Mouse (Mus musculus) megakaryocyte, embryonic 14.5 days (primary cell): Measurements from ENCODE around the gene Med21. TPM values are rescaled to one million over a fixed set of nuclear protein-coding genes. Genes with fewer than 3 reads are reported as not detected.

Experiments used
- H3K27me3 ChIP-seq: replicated peaks from 2 replicates; pipeline ENCODE3; 2012; ENCODE audit warnings: inconsistent platforms
- H3K36me3 ChIP-seq: replicated peaks from 2 replicates; pipeline ENCODE3; 2012; ENCODE audit warnings: low read length, inconsistent platforms, mixed read lengths
- H3K4me1 ChIP-seq: 2 replicates; pipeline ENCODE4 v1.6.1; 2012; ENCODE audit warnings: inconsistent platforms
- H3K4me3 ChIP-seq: replicated peaks from 2 replicates; pipeline ENCODE3; 2012; ENCODE audit warnings: moderate library complexity, mild to moderate bottlenecking, inconsistent platforms
- H3K9me3 ChIP-seq: 2 replicates; pipeline ENCODE4 v1.6.1; 2012; ENCODE audit warnings: inconsistent platforms
- FLI1 ChIP-seq: IDR thresholded peaks from 2 replicates; pipeline ENCODE4 v1.6.1; 2012; ENCODE audit warnings: low read length, inconsistent platforms, mixed read lengths
- GATA1 ChIP-seq: IDR thresholded peaks from 3 replicates; pipeline ENCODE4 v1.6.1; 2012; ENCODE audit warnings: mixed read lengths, low read length, inconsistent platforms, borderline replicate concordance
- polyA plus RNA-seq: library from polyadenylated mRNA; stranded (reverse); fragments of >175 nt; gene quantifications from 2 replicates; pipeline ENCODE4 v1.2.3, GENCODE M21; 2012; ENCODE audit warnings: low replicate concordance; ENCODE audit not compliant: insufficient read depth

The Med21 gene
- polyA plus RNA-seq, 1 experiment = 4.1 TPM

- H3K27me3 ChIP-seq = no peaks in the 10 kb centered on the region
- TF ChIP-seq GATA1 = no peak
- TF ChIP-seq FLI1 = no peak
- no peaks in the 10 kb centered on the region for H3K9me3 ChIP-seq
- peaks cover 84% of the 10 kb centered on the region for H3K4me1 ChIP-seq
- peak overlapping the region; percentile 33 for H3K4me3 ChIP-seq
- peaks cover 63% of the 10 kb centered on the region for H3K36me3 ChIP-seq
Observed at GRCm38 (mm10) chr6:146628123-146628522, 14.2 kb upstream of the Med21 start.

DNA sequence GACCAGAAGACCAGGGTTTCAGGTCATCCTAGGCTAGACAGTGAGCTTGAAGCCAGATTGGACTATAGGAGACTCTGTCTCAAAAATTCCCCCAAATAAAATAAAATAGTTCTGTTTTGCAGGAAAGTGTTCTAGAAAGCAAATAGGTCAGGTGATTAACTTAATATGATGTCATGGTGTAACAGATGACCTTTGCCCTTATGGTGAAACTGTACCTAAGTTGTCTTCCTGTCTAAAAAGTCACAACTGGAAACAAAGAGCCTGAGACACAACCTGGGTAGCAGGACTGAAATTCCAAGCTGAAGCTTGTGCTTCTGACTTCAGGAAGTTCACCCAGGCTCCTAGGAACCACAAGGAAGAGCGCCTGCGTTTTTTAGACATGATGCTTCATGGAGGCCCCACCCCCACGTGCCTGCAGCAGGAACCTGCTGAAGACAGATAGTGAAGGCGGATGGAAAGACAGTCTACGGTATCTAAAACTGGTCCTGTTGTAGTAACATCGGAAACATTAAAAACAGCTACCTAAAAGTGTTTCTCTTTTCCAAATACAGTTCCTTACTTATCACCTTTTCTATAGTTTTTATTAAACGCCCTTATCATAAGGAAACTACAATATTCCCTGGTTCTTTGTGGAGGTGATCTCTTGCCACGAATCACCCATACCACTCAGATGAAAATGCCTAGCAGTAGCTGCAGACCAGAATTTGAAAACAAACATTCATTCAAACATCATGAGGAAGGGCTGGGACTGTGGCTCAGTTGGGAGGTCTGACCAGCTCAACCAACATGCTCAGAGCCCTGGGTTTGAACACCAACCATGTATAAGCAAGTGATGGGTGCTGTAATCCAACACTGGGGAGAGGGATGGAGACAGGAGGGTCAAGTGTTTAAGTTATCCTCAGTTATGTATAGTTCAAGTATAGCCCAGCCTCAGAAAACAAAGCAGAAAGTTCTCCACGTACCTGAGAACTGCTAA, 12.3 kb upstream of the Med21 start:
- H3K36me3 ChIP-seq = peaks cover 44% of the 10 kb centered on the region
- H3K4me3 ChIP-seq = peak overlapping the region; percentile 85
- no peaks in the 10 kb centered on the region for H3K27me3 ChIP-seq
- no peaks in the 10 kb centered on the region for H3K9me3 ChIP-seq
- H3K4me1 ChIP-seq = peaks cover 70% of the 10 kb centered on the region
- 0 out of 3 replicates have a peak, but pooled peaks have one; percentile 11 for TF ChIP-seq GATA1
- no peak for TF ChIP-seq FLI1

GRCm38 (mm10) chr6:146630961-146631360, 11.4 kb upstream of the Med21 start:
- TF ChIP-seq FLI1 (no peak), GATA1 (no peak)
- peaks cover 38% of the 10 kb centered on the region for H3K36me3 ChIP-seq
- no peaks in the 10 kb centered on the region for H3K27me3 ChIP-seq
- no peaks in the 10 kb centered on the region for H3K9me3 ChIP-seq
- peak overlapping the region; percentile 80 for H3K4me3 ChIP-seq
- H3K4me1 ChIP-seq = peaks cover 67% of the 10 kb centered on the region

DNA sequence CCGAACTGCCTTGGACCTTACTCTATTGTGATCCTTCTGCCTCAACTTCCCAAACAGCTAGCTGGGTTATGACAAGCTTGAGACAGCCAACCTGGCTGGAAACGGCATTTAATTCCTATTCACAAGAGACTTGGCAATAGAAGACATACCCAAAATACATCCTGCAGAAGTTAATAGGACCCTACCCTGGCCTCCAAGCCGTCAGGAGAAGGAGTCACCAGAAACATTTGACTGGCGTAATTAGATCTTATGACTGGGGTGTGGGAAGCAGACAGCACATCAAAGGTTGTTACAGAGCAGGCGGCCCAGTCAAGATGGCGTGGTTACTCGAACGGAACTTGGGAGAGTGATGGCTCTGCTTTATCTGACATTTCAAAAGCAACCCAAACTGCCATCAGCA, 10.5 kb upstream of the Med21 start:
- Histone ChIP-seq H3K9me3 (no peaks in the 10 kb centered on the region), H3K4me3 (peak overlapping the region; percentile 97), H3K4me1 (peaks cover 60% of the 10 kb centered on the region), H3K36me3 (peaks cover 29% of the 10 kb centered on the region), H3K27me3 (no peaks in the 10 kb centered on the region)
- no peak for TF ChIP-seq GATA1
- TF ChIP-seq FLI1 = no peak

GRCm38 (mm10) chr6:146632403-146632802, 9.9 kb upstream of the Med21 start:
- Histone ChIP-seq H3K36me3 (peaks cover 25% of the 10 kb centered on the region), H3K27me3 (no peaks in the 10 kb centered on the region), H3K4me1 (peaks cover 55% of the 10 kb centered on the region), H3K4me3 (peak overlapping the region; percentile 97), H3K9me3 (no peaks in the 10 kb centered on the region)
- TF ChIP-seq GATA1 (no peak), FLI1 (no peak)

GRCm38 (mm10) chr6:146633097-146633496, 9.2 kb upstream of the Med21 start:
- no peaks in the 10 kb centered on the region for H3K9me3 ChIP-seq
- TF ChIP-seq FLI1 (no peak), GATA1 (no peak)
- H3K4me1 ChIP-seq = peaks cover 48% of the 10 kb centered on the region
- H3K36me3 ChIP-seq = peaks cover 20% of the 10 kb centered on the region
- no peaks in the 10 kb centered on the region for H3K27me3 ChIP-seq
- peak overlapping the region; percentile 97 for H3K4me3 ChIP-seq

DNA sequence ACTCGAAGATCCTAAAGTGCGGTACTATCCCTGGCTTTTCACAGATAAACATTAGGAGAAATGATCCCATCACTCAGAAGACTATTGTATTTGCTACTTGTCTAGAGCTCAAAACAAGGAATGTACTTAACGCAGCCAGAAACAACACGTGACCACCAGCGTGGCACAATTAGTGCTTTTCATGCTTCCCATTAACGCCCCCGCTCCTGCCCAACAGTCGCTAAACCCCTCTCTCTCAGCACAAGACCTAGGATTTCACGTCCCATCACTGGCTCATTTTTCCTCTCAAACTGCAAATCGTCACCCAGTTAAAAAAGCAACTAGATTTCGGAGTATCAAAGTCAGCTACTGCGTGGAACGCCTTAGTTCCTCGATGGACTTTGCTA, 8.7 kb upstream of the Med21 start:
- Histone ChIP-seq H3K9me3 (no peaks in the 10 kb centered on the region), H3K4me3 (peak overlapping the region; percentile 97), H3K27me3 (no peaks in the 10 kb centered on the region), H3K4me1 (peaks cover 45% of the 10 kb centered on the region), H3K36me3 (peaks cover 20% of the 10 kb centered on the region)
- TF ChIP-seq FLI1 = no peak
- no peak for TF ChIP-seq GATA1

DNA sequence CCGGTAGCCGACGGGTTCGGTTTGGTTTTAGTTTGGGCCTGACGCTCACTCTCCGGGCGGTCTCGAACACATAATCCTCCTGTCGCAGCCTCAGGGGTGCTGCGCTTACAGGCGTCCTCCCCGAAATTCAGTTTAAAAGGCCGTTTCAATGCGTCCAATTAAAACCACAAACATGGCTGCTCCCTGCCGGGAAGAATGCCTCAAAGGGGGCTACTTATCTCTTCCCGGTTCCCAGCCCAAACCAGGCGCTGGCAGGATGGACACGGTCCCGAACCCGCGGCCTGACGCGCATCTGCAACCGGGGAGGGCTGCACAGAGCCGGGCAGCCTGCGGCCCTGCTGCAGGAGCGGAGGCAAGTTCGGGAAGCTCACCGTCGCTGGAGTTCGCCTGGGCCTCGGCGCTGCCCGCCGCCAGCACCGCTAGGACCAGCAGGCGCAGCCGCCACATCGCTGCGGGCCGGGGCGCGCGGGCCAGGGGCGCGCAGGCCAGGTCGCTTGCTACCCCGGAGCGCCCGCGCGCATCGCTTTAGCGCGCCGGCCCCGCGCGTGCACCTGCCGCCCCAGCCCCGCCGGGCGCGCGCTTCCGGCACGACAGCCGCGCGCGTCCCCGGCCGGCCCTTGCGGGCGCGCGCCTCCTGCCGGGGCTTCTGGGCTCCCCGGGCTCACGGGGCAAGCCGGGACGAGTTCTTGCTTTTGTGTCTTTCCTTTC, 8.2 kb upstream of the Med21 start:
- Histone ChIP-seq H3K9me3 (no peaks in the 10 kb centered on the region), H3K27me3 (no peaks in the 10 kb centered on the region), H3K4me3 (peak overlapping the region; percentile 97), H3K36me3 (peaks cover 16% of the 10 kb centered on the region), H3K4me1 (peaks cover 42% of the 10 kb centered on the region)
- no peak for TF ChIP-seq GATA1
- no peak for TF ChIP-seq FLI1

- TF ChIP-seq GATA1 (no peak), FLI1 (no peak)
- Histone ChIP-seq H3K4me1 (peaks cover 39% of the 10 kb centered on the region), H3K9me3 (no peaks in the 10 kb centered on the region), H3K36me3 (peaks cover 11% of the 10 kb centered on the region), H3K27me3 (no peaks in the 10 kb centered on the region), H3K4me3 (peak overlapping the region; percentile 97)
Observed at GRCm38 (mm10) chr6:146634759-146635606, 7.4 kb upstream of the Med21 start.
